Mouse (Mus musculus): ENCODE results near the gene Dglucy. TPM values are rescaled to one million over a fixed set of nuclear protein-coding genes. Genes with fewer than 3 reads are reported as not detected.
"Not testable (repeated sequence)": the region's sequence is repeated elsewhere in the genome, so short reads cannot be mapped to it uniquely, and the experiment has no call there.

Gene Dglucy
- polyA plus RNA-seq, 1 experiment from 2014 or later, result 0.24 TPM

DNA sequence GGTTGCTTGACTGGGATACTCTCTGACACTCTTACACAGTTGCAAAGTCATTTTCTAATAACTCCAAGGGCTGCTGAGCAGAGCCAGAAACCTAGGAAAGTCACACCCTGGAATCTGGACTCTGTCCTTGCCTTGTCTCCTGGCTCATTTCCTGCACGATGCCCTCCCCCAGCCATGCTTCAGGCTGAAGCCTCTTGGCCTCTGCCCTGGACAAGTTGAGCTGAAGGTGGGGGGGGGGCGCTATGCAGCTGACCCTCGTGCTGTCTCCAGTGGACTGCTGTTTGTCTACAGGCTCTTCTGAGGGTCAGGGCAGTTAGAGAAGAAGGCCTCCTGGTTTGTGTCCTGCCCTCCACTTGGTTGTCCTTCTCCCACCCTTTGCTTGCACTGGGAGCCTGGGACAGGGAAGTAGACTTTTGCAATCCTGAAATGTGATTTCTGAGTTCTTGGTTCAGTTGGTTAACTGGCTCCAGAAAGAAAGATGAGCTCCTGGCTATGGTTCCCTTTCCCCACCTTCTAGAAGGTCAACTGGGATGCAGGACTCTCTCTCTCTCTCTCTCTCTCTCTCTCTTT lies 11.2 kb downstream of the Dglucy start:
- Histone ChIP-seq H3K36me3 (replicated peaks) (no peaks in the 10 kb centered on the region), H3K27ac (replicated peaks) (no peak overlapping the region), H3K4me3 (no peak overlapping the region), H3K27me3 (replicated peaks; ENCODE audit: low read depth, poor library complexity, severe bottlenecking) (no peaks in the 10 kb centered on the region), H3K4me1 (peaks cover 10% of the 10 kb centered on the region), H3K9me3 (no peaks in the 10 kb centered on the region)
- 60% methylated on average over 3 of the region's 3 CpGs for WGBS
- DNase-seq (ENCODE audit: low spot score), result no peak

DNA sequence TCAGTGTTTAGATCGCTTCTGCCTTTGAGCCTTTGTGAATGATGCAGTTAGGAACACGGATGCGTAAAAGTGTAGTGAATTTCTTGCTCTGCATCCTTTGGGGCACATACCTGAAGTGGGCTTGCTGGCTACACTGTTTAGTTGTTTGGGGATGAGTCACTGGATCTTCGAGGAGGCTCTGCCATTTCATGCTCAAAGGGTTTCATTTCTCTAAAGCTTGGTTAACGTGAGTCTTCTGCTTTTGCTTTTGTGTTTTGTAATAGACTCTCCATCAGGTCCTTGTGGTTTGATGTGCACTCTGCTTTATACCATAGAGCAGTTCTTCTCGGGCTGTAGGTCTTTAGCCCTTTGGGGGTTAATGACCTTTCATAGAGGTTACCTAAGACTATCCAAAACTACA lies 12.6 kb downstream of the Dglucy start:
- Histone ChIP-seq H3K36me3 (replicated peaks) (no peaks in the 10 kb centered on the region), H3K4me1 (peaks cover 4% of the 10 kb centered on the region), H3K9me3 (no peaks in the 10 kb centered on the region), H3K27ac (replicated peaks) (no peak overlapping the region), H3K27me3 (replicated peaks; ENCODE audit: low read depth, poor library complexity, severe bottlenecking) (no peaks in the 10 kb centered on the region), H3K4me3 (no peak overlapping the region)
- WGBS, result 87% methylated on average over 6 of the region's 6 CpGs
- no peak for DNase-seq (ENCODE audit: low spot score)

DNA sequence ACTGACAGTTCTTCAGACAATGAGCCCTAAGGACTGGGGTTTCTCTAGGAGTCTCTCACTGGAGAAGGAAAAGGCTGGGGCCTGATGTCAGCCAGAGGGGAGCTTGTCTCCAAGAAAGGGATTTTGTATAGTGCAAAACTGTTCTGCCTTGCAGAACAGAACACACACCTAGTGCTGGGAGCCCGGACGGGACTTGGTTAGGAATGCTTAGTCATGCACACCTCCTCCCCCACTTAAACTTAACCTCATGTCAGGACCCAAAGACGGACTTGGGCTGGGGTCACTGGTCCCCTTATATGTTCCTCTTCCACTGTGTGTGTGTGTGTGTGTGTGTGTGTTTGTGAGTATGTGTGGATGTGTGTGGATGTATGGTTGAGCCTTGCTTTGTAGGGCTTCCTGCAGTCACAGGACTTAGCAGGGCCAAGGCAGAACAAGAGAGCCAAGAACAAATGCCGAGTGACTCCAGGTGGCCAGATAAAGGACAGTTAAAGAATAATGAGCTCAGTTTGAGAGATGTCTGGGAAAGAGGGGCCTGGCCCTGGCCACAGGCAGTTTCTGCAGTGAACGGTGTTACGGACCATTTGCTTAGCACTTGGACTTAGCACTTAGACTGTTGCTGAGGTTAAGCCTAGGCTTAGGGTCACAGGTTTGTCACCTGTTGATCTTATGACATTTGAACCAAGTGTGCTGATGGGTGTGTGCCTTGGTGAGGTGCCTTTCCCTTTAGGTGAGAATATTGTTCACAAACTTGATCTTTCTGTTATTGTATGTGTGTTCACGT lies 15.8 kb downstream of the Dglucy start:
- H3K4me3 ChIP-seq, result no peak overlapping the region
- H3K36me3 ChIP-seq (replicated peaks), result no peaks in the 10 kb centered on the region
- no peak for DNase-seq (ENCODE audit: low spot score)
- peaks cover 4% of the 10 kb centered on the region for H3K4me1 ChIP-seq
- no peak overlapping the region for H3K27ac ChIP-seq (replicated peaks)
- H3K27me3 ChIP-seq (replicated peaks; ENCODE audit: low read depth, poor library complexity, severe bottlenecking), result no peaks in the 10 kb centered on the region
- WGBS, result 63% methylated on average over 7 of the region's 7 CpGs
- no peaks in the 10 kb centered on the region for H3K9me3 ChIP-seq

DNA sequence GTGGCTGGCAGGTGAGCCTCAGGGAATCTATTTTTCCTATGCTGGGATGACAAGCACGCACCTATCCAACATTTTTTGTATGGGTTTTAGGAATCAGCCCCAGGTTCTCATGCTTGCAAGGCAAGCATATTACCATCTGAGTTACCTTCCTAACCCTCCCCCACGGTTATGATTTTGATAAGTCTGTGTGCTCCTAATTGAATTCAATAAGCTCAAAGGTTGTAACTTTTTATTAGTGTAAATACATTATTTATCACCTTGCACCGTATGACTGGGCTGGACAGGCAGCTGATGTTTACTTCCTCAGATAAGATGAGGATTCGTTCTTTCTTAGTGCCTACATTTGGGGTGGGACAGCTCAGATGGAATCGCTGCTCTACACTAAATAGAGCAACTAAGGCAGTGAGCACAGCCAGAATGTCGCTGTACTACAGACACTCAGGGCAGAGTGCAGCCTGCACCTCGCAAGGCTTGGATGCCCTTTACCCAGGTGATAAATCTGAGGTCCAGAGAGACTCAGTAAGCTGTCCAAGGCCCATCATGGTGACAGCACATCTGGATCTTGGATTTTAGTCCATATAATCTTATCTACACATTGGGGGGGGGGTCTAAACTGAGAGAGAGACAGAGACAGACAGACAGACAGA lies 16.7 kb downstream of the Dglucy start:
- 86% methylated on average over 7 of the region's 7 CpGs for WGBS
- H3K4me3 ChIP-seq, result no peak overlapping the region
- no peaks in the 10 kb centered on the region for H3K9me3 ChIP-seq
- DNase-seq (ENCODE audit: low spot score), result no peak
- no peaks in the 10 kb centered on the region for H3K36me3 ChIP-seq (replicated peaks)
- no peaks in the 10 kb centered on the region; the same call in 1 of the 2 replicates for H3K4me1 ChIP-seq
- no peaks in the 10 kb centered on the region for H3K27me3 ChIP-seq (replicated peaks; ENCODE audit: low read depth, poor library complexity, severe bottlenecking)
- no peak overlapping the region for H3K27ac ChIP-seq (replicated peaks)

DNA sequence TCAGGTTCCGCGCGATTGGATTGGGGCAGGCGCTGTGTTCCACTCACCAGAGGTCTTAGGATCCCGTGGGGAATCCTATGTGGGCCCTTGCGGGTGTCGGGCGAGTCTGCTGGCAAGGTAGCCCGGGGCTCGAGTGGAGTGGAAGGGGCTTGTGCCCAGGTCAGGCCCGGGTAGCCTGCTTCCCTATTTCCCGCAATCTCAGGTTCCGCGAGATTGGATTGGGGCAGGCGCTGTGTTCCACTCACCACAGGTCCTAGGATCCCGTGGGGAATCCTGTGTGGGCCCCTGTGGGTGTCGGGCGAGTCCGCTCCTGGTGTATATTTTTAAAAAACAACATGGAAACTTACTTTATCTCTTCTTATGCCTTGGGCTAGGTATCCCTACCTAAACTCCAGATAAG lies 24.5 kb downstream of the Dglucy start:
- 92% methylated on average over 19 of the region's 19 CpGs for WGBS
- not testable (repeated sequence) for H3K4me1 ChIP-seq; H3K9me3 ChIP-seq; H3K27me3 ChIP-seq (replicated peaks; ENCODE audit: low read depth, poor library complexity, severe bottlenecking); H3K36me3 ChIP-seq (replicated peaks); H3K4me3 ChIP-seq; H3K27ac ChIP-seq (replicated peaks); DNase-seq (ENCODE audit: low spot score)

DNA sequence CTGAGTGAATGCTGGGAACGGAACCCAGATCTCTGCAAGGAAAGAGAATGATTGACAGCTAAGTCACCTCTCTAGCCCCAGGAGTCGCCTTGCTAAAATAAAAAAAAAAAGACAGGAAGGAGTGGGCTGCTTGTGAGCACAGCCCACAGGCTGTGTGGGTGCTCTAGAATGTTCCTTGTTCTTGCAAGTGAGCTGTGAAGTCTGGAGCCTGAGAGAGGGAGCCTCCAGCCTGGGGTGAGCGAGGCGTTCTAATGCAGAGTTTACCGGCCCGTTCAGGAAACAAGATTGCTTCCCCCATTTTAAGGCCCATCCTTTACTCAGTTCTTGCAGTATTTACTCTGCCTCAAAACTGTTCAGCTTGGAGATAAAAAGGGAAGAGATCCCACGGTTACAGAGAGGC lies 28.4 kb downstream of the Dglucy start:
- Histone ChIP-seq H3K27me3 (replicated peaks; ENCODE audit: low read depth, poor library complexity, severe bottlenecking) (no peaks in the 10 kb centered on the region), H3K9me3 (no peaks in the 10 kb centered on the region)
- WGBS, result 76% methylated on average over 7 of the region's 7 CpGs

DNA sequence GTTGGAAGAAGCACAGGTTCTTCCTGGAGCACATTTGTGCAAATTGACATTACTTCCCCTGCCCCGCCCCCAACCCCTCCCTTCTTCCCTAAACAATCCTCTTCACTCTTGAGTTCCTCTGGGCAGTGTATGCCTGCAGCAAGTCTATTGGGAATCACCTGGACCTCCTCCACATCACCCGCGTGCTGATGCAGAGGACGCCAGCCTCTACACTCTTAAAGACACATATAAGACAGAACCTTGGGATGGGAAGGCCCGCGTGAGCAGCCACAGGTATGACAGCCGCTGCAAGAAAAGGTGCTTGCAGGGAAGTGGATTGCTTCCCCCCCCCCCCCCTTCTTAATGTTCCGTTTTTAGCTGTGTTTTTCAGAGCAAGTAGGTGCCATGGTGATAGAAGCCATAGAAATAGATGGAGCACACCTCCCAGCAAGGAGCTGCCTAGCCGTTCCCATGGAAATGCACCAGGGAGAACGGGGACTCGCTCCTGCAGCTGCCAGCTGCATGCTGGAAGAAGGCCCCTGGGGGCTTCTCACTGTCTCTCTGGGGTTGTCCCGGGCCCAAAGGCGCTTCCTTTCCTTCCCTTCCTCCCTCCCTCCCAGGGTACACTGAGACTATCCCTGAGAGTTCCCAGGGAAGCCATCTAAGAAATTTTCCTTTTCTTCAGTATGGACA lies 29.9 kb downstream of the Dglucy start:
- WGBS, result 48% methylated on average over 13 of the region's 13 CpGs
- H3K27me3 ChIP-seq (replicated peaks; ENCODE audit: low read depth, poor library complexity, severe bottlenecking), result no peaks in the 10 kb centered on the region
- no peak for DNase-seq (ENCODE audit: low spot score)
- no peak overlapping the region for H3K27ac ChIP-seq (replicated peaks)
- no peaks in the 10 kb centered on the region for H3K36me3 ChIP-seq (replicated peaks)
- no peak overlapping the region for H3K4me3 ChIP-seq
- no peaks in the 10 kb centered on the region for H3K9me3 ChIP-seq
- peaks cover 4% of the 10 kb centered on the region for H3K4me1 ChIP-seq

More for the DNA sequence above, 28.4 kb downstream of the Dglucy start:
- no peak overlapping the region for H3K4me3 ChIP-seq
- no peak overlapping the region for H3K27ac ChIP-seq (replicated peaks)
- no peak for DNase-seq (ENCODE audit: low spot score)
- H3K4me1 ChIP-seq, result peaks cover 4% of the 10 kb centered on the region
- no peaks in the 10 kb centered on the region for H3K36me3 ChIP-seq (replicated peaks)

DNA sequence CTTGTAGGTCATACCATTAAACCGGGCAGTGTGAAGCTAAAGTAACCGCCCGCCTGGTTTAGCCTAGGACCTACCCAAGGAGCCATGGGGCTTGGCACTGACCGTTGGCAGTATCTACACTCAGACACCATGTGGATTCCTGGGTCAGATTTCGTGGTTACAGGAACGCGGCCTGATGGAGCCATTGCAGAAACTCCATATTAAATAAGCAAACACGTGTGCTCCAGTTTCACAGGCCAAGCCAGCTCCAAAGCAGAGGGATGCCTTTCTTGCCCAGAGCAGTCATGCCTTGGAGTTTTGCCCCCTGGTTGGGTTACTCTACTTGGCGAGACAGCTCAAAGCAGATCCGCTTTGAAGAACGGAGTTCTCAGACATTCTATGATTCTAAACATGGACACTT lies 31.7 kb downstream of the Dglucy start:
- no peaks in the 10 kb centered on the region for H3K36me3 ChIP-seq (replicated peaks)
- 90% methylated on average over 11 of the region's 11 CpGs for WGBS
- H3K9me3 ChIP-seq, result no peaks in the 10 kb centered on the region
- no peak overlapping the region for H3K27ac ChIP-seq (replicated peaks)
- DNase-seq (ENCODE audit: low spot score), result no peak
- H3K27me3 ChIP-seq (replicated peaks; ENCODE audit: low read depth, poor library complexity, severe bottlenecking), result no peaks in the 10 kb centered on the region
- H3K4me3 ChIP-seq, result no peak overlapping the region
- peaks cover 4% of the 10 kb centered on the region for H3K4me1 ChIP-seq

DNA sequence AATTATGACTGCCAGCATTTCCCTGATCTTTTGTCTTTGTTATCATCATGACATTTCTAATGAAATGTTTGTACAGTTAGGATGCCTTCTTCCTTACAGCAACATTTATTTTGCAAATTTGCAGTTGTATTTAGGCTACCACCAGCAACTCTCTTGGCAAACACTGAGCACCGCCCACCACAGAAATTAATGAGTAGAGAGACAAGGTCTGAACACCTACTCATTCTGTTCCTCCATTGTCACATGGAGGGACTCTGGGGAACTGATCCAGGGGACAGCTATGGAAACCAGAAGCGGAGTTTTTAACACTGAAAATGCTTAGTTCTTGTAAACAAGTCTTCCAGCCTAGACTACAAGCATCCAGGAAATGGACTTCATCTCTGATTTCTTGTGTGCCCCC lies 35.0 kb downstream of the Dglucy start:
- no peak for DNase-seq (ENCODE audit: low spot score)
- H3K27ac ChIP-seq (replicated peaks), result no peak overlapping the region
- H3K4me1 ChIP-seq, result peaks cover 1% of the 10 kb centered on the region; the same call in 1 of the 2 replicates
- no peaks in the 10 kb centered on the region for H3K9me3 ChIP-seq
- no peaks in the 10 kb centered on the region for H3K27me3 ChIP-seq (replicated peaks; ENCODE audit: low read depth, poor library complexity, severe bottlenecking)
- 92% methylated on average over 2 of the region's 2 CpGs for WGBS
- no peaks in the 10 kb centered on the region for H3K36me3 ChIP-seq (replicated peaks)
- no peak overlapping the region for H3K4me3 ChIP-seq

DNA sequence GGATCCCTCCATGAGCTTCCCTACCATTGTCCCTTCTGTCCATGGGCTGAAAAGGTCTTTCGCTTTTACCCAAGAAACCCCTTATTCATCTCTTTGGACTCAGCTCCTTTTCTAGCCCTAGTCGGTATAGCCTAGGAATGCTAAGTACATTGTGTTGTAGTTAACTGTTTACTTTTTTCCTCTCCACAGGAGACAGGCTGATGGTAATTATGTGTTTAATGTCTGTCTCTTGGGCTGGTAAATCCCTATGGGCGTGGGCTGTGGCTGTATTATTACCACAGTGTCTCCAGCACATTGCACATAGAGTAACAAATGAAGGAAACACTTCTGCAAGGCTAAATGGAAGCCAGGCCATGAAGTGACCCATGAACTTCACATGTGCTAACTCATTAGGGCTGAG lies 35.8 kb downstream of the Dglucy start:
- Histone ChIP-seq H3K4me3 (no peak overlapping the region), H3K27ac (replicated peaks) (no peak overlapping the region), H3K4me1 (no peaks in the 10 kb centered on the region), H3K9me3 (no peaks in the 10 kb centered on the region), H3K36me3 (replicated peaks) (no peaks in the 10 kb centered on the region), H3K27me3 (replicated peaks; ENCODE audit: low read depth, poor library complexity, severe bottlenecking) (no peaks in the 10 kb centered on the region)
- DNase-seq (ENCODE audit: low spot score), result no peak
- 88% methylated on average over 3 of the region's 3 CpGs for WGBS

DNA sequence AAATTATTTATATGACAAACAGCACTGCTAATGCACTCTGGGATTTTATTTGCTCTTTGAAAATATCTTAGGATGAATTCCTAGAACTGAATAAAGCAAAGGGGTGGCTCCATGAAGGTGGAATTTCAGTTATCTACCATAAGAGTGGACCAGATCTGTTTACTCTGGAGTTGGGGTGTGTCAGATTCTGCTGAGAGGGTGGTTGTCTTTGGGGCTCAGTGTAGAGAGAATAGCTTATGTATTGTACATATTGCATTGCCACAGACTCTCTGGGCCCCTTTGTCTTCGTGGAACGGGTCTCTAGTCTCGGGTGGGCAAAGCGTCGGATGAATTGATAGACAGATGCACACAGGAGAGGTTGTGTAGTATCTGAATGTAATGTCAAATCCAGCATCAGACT lies 38.0 kb downstream of the Dglucy start:
- DNase-seq (ENCODE audit: low spot score), result no peak
- Histone ChIP-seq H3K9me3 (no peaks in the 10 kb centered on the region), H3K4me1 (no peaks in the 10 kb centered on the region), H3K27ac (replicated peaks) (no peak overlapping the region), H3K27me3 (replicated peaks; ENCODE audit: low read depth, poor library complexity, severe bottlenecking) (no peaks in the 10 kb centered on the region), H3K36me3 (replicated peaks) (no peaks in the 10 kb centered on the region), H3K4me3 (no peak overlapping the region)
- 92% methylated on average over 5 of the region's 5 CpGs for WGBS

DNA sequence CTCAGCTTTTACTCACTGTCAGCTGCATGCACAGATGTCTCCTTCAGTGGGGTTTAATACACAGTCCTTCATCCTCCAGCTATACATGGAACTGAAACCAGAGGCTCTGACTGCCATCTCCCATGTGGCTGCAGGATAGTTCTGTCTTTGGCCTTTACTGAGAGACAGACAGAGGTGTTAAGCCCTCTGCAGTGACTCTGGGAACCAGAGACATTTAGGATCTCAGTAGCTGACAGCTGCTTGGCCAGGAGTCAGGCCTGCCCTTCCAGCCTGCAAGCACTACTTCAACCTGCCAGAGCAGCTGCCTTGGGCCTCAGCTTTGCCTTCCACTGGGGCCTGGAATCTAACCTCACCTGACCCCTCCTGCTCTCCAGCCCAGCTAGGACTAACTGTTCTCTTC lies 41.1 kb downstream of the Dglucy start:
- peak; percentile 11 for DNase-seq (ENCODE audit: low spot score)
- H3K36me3 ChIP-seq (replicated peaks), result no peaks in the 10 kb centered on the region
- no peak overlapping the region for H3K27ac ChIP-seq (replicated peaks)
- no peaks in the 10 kb centered on the region for H3K9me3 ChIP-seq
- H3K27me3 ChIP-seq (replicated peaks; ENCODE audit: low read depth, poor library complexity, severe bottlenecking), result no peaks in the 10 kb centered on the region
- H3K4me3 ChIP-seq, result no peak overlapping the region
- no peaks in the 10 kb centered on the region for H3K4me1 ChIP-seq
